Comparison of ENCODE assay signal across 17 mouse cellular contexts in the genomic region with DNA sequence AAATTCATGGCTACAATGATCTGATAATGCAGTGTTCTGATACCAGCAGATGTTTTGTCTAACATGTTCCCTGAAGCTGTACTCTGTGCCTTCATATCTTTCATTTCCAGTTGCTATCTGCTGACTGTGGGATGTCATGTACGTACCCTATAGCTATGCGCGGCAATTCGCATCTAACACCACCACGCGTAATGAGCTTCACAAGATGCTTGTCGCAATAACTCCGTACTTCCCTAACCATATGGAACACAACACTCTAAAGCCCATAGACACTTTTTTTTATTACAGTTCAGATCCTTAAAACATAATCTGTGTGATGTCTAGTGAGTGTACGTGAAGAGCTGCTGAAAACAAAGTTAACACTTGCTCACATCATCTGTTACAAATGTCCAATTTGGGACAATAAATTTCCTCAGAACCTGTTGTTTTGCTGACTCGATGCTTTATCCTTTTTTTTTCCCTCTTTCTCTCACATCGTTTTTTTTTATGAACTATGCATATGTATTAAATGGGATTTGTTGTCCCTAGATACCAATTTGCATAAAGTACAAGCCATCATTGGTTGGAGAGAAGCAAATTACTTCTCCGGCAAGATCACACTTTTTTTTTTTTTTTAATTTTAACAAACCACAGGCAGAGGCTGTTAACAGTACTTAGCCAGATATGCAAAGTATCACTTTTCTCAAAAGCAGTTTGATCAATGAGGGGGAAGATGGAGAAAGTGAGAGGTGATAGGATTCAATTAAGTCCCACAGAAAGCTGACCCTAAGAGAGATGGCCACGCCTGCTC.
DNase-seq lines count a peak whose midpoint lies in the region; ATAC-seq and TF ChIP-seq lines count a peak whose summit lies in the region.
"Had no signal": no experiment of that assay in that cellular context is flagged by ENCODE, and none has a peak within 500 bp of the region (broad histone marks: within the 10 kb centered on the region; RNA-seq: fewer than 3 reads in every experiment).

No protein-coding gene starts in this region.

- no peak overlapping the region for H3K9ac ChIP-seq in heart, embryonic 13.5 days
- H3K9ac ChIP-seq in liver, postnatal 0 days (replicated peaks), result no peak overlapping the region
- H3K9ac ChIP-seq in liver, embryonic 12.5 days, result no peak overlapping the region
- no peak overlapping the region for H3K9ac ChIP-seq in forebrain, embryonic 16.5 days (replicated peaks; ENCODE audit: low read depth, low read length)
- no peak overlapping the region for H3K9ac ChIP-seq in stomach, embryonic 14.5 days (replicated peaks; ENCODE audit: low read depth, low read length)

- H3K27me3 ChIP-seq in heart, embryonic 13.5 days (replicated peaks), result no peaks in the 10 kb centered on the region
- H3K27me3 ChIP-seq in liver, postnatal 0 days (ENCODE audit: insufficient read depth, low read length), result no peaks in the 10 kb centered on the region
- no peaks in the 10 kb centered on the region for H3K27me3 ChIP-seq in liver, embryonic 12.5 days (replicated peaks)
- H3K27me3 ChIP-seq in forebrain, embryonic 16.5 days (replicated peaks; ENCODE audit: control insufficient read depth, insufficient read depth, low read length), result no peaks in the 10 kb centered on the region
- no peaks in the 10 kb centered on the region for H3K27me3 ChIP-seq in stomach, embryonic 14.5 days (ENCODE audit: control insufficient read depth, insufficient read depth, low read length)

- TF ChIP-seq CTCF in liver, postnatal 0 days (IDR thresholded peaks at IDR 0.05; ENCODE audit: low read depth), result no peak

- H3K9me3 ChIP-seq in heart, embryonic 13.5 days, result no peaks in the 10 kb centered on the region
- no peaks in the 10 kb centered on the region for H3K9me3 ChIP-seq in liver, postnatal 0 days (ENCODE audit: low read length)
- no peaks in the 10 kb centered on the region for H3K9me3 ChIP-seq in liver, embryonic 12.5 days (replicated peaks)
- H3K9me3 ChIP-seq in forebrain, embryonic 16.5 days (ENCODE audit: control insufficient read depth, low read length), result no peaks in the 10 kb centered on the region
- no peaks in the 10 kb centered on the region for H3K9me3 ChIP-seq in stomach, embryonic 14.5 days (ENCODE audit: control insufficient read depth, low read depth, low read length)
- H3K9me3 ChIP-seq: hindbrain, embryonic 10.5 days had no signal

- no peak for TF ChIP-seq EP300 in liver, postnatal 0 days (IDR thresholded peaks at IDR 0.05; ENCODE audit: low read depth)

- no peak for ATAC-seq in heart, embryonic 13.5 days (ENCODE audit: extremely low read depth, insufficient number of reproducible peaks, low FRiP score, low TSS enrichment)
- ATAC-seq in liver, postnatal 0 days, result no peak
- no peak for ATAC-seq in liver, embryonic 12.5 days
- peak; percentile 88 for ATAC-seq in forebrain, embryonic 16.5 days
- ATAC-seq in stomach, embryonic 14.5 days (ENCODE audit: insufficient number of reproducible peaks, insufficient read depth, low FRiP score, low read depth), result no peak
- no peak for ATAC-seq in monocyte, adult 5-6 weeks (replicated peaks; ENCODE audit: insufficient number of reproducible peaks, low FRiP score, low TSS enrichment, poor library complexity, severe bottlenecking)
- ATAC-seq in megakaryocyte, adult 5-6 weeks (ENCODE audit: poor library complexity, severe bottlenecking), result no peak
- ATAC-seq: CD4-positive, CD25-positive, alpha-beta regulatory T cell, adult 4 months; midbrain, embryonic 16.5 days had no signal

- 76% methylated on average over 13 of the region's 13 CpGs for WGBS in heart, embryonic 13.5 days
- 75% methylated on average over 13 of the region's 13 CpGs for WGBS in liver, postnatal 0 days (ENCODE audit: insufficient replicate concordance)
- WGBS in liver, embryonic 12.5 days (ENCODE audit: insufficient replicate concordance), result 71% methylated on average over 13 of the region's 13 CpGs
- 61% methylated on average over 13 of the region's 13 CpGs for WGBS in forebrain, embryonic 16.5 days
- 82% methylated on average over 13 of the region's 13 CpGs for WGBS in stomach, embryonic 14.5 days

- no peaks in the 10 kb centered on the region for H3K36me3 ChIP-seq in heart, embryonic 13.5 days
- H3K36me3 ChIP-seq in liver, postnatal 0 days (replicated peaks; ENCODE audit: insufficient read depth, low read length), result no peaks in the 10 kb centered on the region
- H3K36me3 ChIP-seq in liver, embryonic 12.5 days, result no peaks in the 10 kb centered on the region
- H3K36me3 ChIP-seq in forebrain, embryonic 16.5 days (ENCODE audit: control insufficient read depth, insufficient read depth), result no peaks in the 10 kb centered on the region
- H3K36me3 ChIP-seq in stomach, embryonic 14.5 days (ENCODE audit: control insufficient read depth, insufficient read depth, low read length), result no peaks in the 10 kb centered on the region
- H3K36me3 ChIP-seq: hindbrain, embryonic 10.5 days had no signal

- no peak for DNase-seq in heart, adult 18-20 months
- no peak for DNase-seq in liver, postnatal 0 days
- DNase-seq: adrenal gland, postnatal 36 days; cerebellum, adult 9-10 months; gastrocnemius, postnatal 14 days; kidney, postnatal 25 days; lung, postnatal 10 days; thymus, adult 2 months had no signal

- H3K27ac ChIP-seq in heart, embryonic 13.5 days (replicated peaks), result no peak overlapping the region
- no peak overlapping the region for H3K27ac ChIP-seq in liver, postnatal 0 days (ENCODE audit: low read depth)
- no peak overlapping the region for H3K27ac ChIP-seq in liver, embryonic 12.5 days
- H3K27ac ChIP-seq in forebrain, embryonic 16.5 days (ENCODE audit: low read length), result peak overlapping the region; percentile 0; the same call in 1 of the 2 replicates
- no peak overlapping the region for H3K27ac ChIP-seq in stomach, embryonic 14.5 days (ENCODE audit: low read length)
- H3K27ac ChIP-seq: hindbrain, embryonic 10.5 days had no signal

- H3K4me3 ChIP-seq in heart, embryonic 13.5 days, result peak overlapping the region; percentile 24; the same call in 1 of the 2 replicates
- H3K4me3 ChIP-seq in liver, postnatal 0 days (ENCODE audit: low read depth, low read length), result no peak overlapping the region
- no peak overlapping the region for H3K4me3 ChIP-seq in liver, embryonic 12.5 days
- H3K4me3 ChIP-seq in forebrain, embryonic 16.5 days (replicated peaks; ENCODE audit: low read length), result no peak overlapping the region
- no peak overlapping the region for H3K4me3 ChIP-seq in stomach, embryonic 14.5 days (ENCODE audit: low read depth, low read length)
- H3K4me3 ChIP-seq: hindbrain, embryonic 10.5 days had no signal

- H3K4me2 ChIP-seq in heart, embryonic 13.5 days, result peak overlapping the region; percentile 59
- peak overlapping the region; percentile 41; the same call in 1 of the 2 replicates for H3K4me2 ChIP-seq in liver, postnatal 0 days (ENCODE audit: low read depth, low read length)
- H3K4me2 ChIP-seq in liver, embryonic 12.5 days, result no peak overlapping the region
- H3K4me2 ChIP-seq in forebrain, embryonic 16.5 days (ENCODE audit: low read length), result 0 out of 2 replicates have a peak overlapping the region, but pooled peaks have one; percentile 3
- H3K4me2 ChIP-seq in stomach, embryonic 14.5 days (replicated peaks; ENCODE audit: low read depth, low read length), result peak overlapping the region; percentile 25

- peaks cover 9% of the 10 kb centered on the region for H3K4me1 ChIP-seq in heart, embryonic 13.5 days
- H3K4me1 ChIP-seq in liver, postnatal 0 days (ENCODE audit: insufficient read depth), result no peaks in the 10 kb centered on the region
- H3K4me1 ChIP-seq in liver, embryonic 12.5 days, result no peaks in the 10 kb centered on the region
- H3K4me1 ChIP-seq in forebrain, embryonic 16.5 days (replicated peaks; ENCODE audit: control insufficient read depth, insufficient read depth, low read length), result peaks cover 7% of the 10 kb centered on the region
- H3K4me1 ChIP-seq in stomach, embryonic 14.5 days (ENCODE audit: control insufficient read depth, insufficient read depth, low read length), result 0 out of 2 replicates have a peak, but pooled peaks cover 3% of the 10 kb centered on the region
